In genomic region chr9:35098762-35099161, GRCm38 (mm10) we compare ENCODE assay signal across 12 mouse cellular contexts. TPM values are rescaled to one million over a fixed set of nuclear protein-coding genes. Genes with fewer than 3 reads are reported as not detected.
A peak's percentile ranks its signal among the peaks of the same experiment; 100 is the strongest.
DNase-seq lines count a peak whose midpoint lies in the region; ATAC-seq lines count a peak whose summit lies in the region.
"Had no signal": no experiment of that assay in that cellular context is flagged by ENCODE, and none has a peak within 500 bp of the region (broad histone marks: within the 10 kb centered on the region; RNA-seq: fewer than 3 reads in every experiment).

No protein-coding gene starts in this region.

- peak; percentile 18; the same call in 1 of the 2 replicates for ATAC-seq in common myeloid progenitor, adult 5-6 weeks (replicated peaks; ENCODE audit: low read depth, poor library complexity, severe bottlenecking)
- peak; percentile 13; the same call in 1 of the 2 replicates for ATAC-seq in megakaryocyte-erythroid progenitor cell, adult 5-6 weeks (replicated peaks; ENCODE audit: low FRiP score, low TSS enrichment, poor library complexity, severe bottlenecking)
- ATAC-seq in forebrain, embryonic 12.5 days (ENCODE audit: low FRiP score): no peak
- ATAC-seq in midbrain, embryonic 14.5 days (ENCODE audit: low FRiP score, low TSS enrichment): no peak

- no peaks in the 10 kb centered on the region for H3K36me3 ChIP-seq in forebrain, embryonic 12.5 days (replicated peaks)
- H3K36me3 ChIP-seq in midbrain, embryonic 14.5 days (ENCODE audit: control insufficient read depth, insufficient read depth, low read length): no peaks in the 10 kb centered on the region
- H3K36me3 ChIP-seq: midbrain, embryonic 10.5 days had no signal

- H3K4me3 ChIP-seq in forebrain, embryonic 12.5 days (replicated peaks): no peak overlapping the region
- no peak overlapping the region for H3K4me3 ChIP-seq in midbrain, embryonic 14.5 days (replicated peaks; ENCODE audit: low read depth, low read length)
- H3K4me3 ChIP-seq: erythroblast, embryonic 14.5 days; midbrain, embryonic 10.5 days had no signal

- intact Hi-C loops in left cerebral cortex, postnatal 36 days (cut with DNase I): no loop called here
- intact Hi-C loops in left cerebral cortex, postnatal 10 days (cut with DNase I): no loop called here

- no peak overlapping the region for H3K27ac ChIP-seq in forebrain, embryonic 12.5 days
- H3K27ac ChIP-seq in midbrain, embryonic 14.5 days (replicated peaks; ENCODE audit: low read depth, low read length): no peak overlapping the region
- H3K27ac ChIP-seq: midbrain, embryonic 10.5 days had no signal

- WGBS in forebrain, embryonic 12.5 days: 91% methylated on average over 4 of the region's 4 CpGs
- 89% methylated on average over 4 of the region's 4 CpGs for WGBS in midbrain, embryonic 14.5 days

- no peaks in the 10 kb centered on the region for H3K27me3 ChIP-seq in forebrain, embryonic 12.5 days
- H3K27me3 ChIP-seq in midbrain, embryonic 14.5 days (ENCODE audit: control insufficient read depth, insufficient read depth, low read length): no peaks in the 10 kb centered on the region

- peak; percentile 10 for DNase-seq in adrenal gland, adult 2 months
- DNase-seq in adrenal gland, postnatal 4 days (ENCODE audit: low spot score in 2 of 2): no peak
- peak; percentile 1 to 2 for DNase-seq in left cerebral cortex, postnatal 36 days (ENCODE audit: low spot score in 2 of 2)
- no peak for DNase-seq in left cerebral cortex, postnatal 10 days (ENCODE audit: extremely low spot score in 1 of 2, low spot score in 2 of 2)
- no peak for DNase-seq in midbrain, embryonic 14.5 days
- DNase-seq: adrenal gland, postnatal 36 days; right cerebral cortex, postnatal 4 days had no signal

- H3K9me3 ChIP-seq in forebrain, embryonic 12.5 days: no peaks in the 10 kb centered on the region
- H3K9me3 ChIP-seq in midbrain, embryonic 14.5 days (ENCODE audit: control insufficient read depth, low read length): no peaks in the 10 kb centered on the region
- H3K9me3 ChIP-seq: midbrain, embryonic 10.5 days had no signal

- no peaks in the 10 kb centered on the region for H3K4me1 ChIP-seq in forebrain, embryonic 12.5 days
- no peaks in the 10 kb centered on the region for H3K4me1 ChIP-seq in midbrain, embryonic 14.5 days (ENCODE audit: control insufficient read depth, insufficient read depth, low read length)

- no peak overlapping the region for H3K9ac ChIP-seq in forebrain, embryonic 12.5 days
- no peak overlapping the region for H3K9ac ChIP-seq in midbrain, embryonic 14.5 days (replicated peaks; ENCODE audit: low read length)

- H3K4me2 ChIP-seq in forebrain, embryonic 12.5 days: no peak overlapping the region
- H3K4me2 ChIP-seq in midbrain, embryonic 14.5 days (ENCODE audit: low read length): no peak overlapping the region

RNA-seq across cellular contexts. Expression of gene St3gal4, which starts 20.3 kb away (rescaled TPM):
- total RNA-seq in adrenal gland, adult 2 months (2021): 10 to 100 TPM; 18.6 to 45.7 TPM
- 22.2 and 31.6 TPM in 2 replicates for polyA plus RNA-seq in adrenal gland, adult 2 months (2012; rRNA removed)
- 10 to 100 TPM; 31.1 to 38.5 TPM for total RNA-seq in adrenal gland, postnatal 4 days (2021)
- total RNA-seq in left cerebral cortex, postnatal 36 days (2021): 10 to 100 TPM; 26.3 to 26.4 TPM
- total RNA-seq in left cerebral cortex, postnatal 10 days (2021): 10 to 100 TPM; 26.8 to 27.2 TPM
- total RNA-seq in common myeloid progenitor, adult 5-6 weeks (2017): 25.2 and 26.5 TPM in 2 replicates
- total RNA-seq in megakaryocyte-erythroid progenitor cell, adult 5-6 weeks (2014; fragmentation: Nextera tagmentation): 43.1 and 47.0 TPM in 2 replicates
- total RNA-seq in megakaryocyte-erythroid progenitor cell, adult 5-6 weeks (2017): 24.2 and 31.6 TPM in 2 replicates
- 9.9 and 12.1 TPM in 2 replicates for polyA plus RNA-seq in forebrain, embryonic 12.5 days (2016; fragmentation: Nextera tagmentation; extraction: Ambion mirVana)
- polyA plus RNA-seq in midbrain, embryonic 14.5 days (2014; fragmentation: Nextera tagmentation; extraction: Ambion mirVana): 11.1 and 12.5 TPM in 2 replicates

Comparison
In these comparisons a context has a peak if more than half of its experiments do, and no peak if none do; other contexts are left out.
1. DNase-seq: peak in adrenal gland, adult 2 months (single experiment) and left cerebral cortex, postnatal 36 days (2 of 2); none in adrenal gland, postnatal 4 days (0 of 2), left cerebral cortex, postnatal 10 days (0 of 2) and midbrain, embryonic 14.5 days (single experiment).
2. ATAC-seq: peak in common myeloid progenitor, adult 5-6 weeks (single experiment) and megakaryocyte-erythroid progenitor cell, adult 5-6 weeks (single experiment); none in forebrain, embryonic 12.5 days (single experiment) and midbrain, embryonic 14.5 days (single experiment).